Mouse (Mus musculus) spleen, adult 2 months (tissue): ENCODE measurements around the gene Sash1.

Experiments used
- CTCF ChIP-seq: fragments of 200-500 bp; IDR thresholded peaks from 2 replicates; pipeline ENCODE4 v1.5.1; 2011; ENCODE audit warnings: mild to moderate bottlenecking, inconsistent platforms; ENCODE audit not compliant: insufficient read depth, insufficient read length, insufficient replicate concordance; ENCODE audit errors: extremely low read depth
- POLR2A ChIP-seq: fragments of 200-500 bp; IDR thresholded peaks from 2 replicates; pipeline ENCODE4 v1.6.1; 2011; ENCODE audit warnings: low read depth, low read length, inconsistent platforms

GRCm38 (mm10) chr10:8785451-8786145 is 100.3 kb downstream of the Sash1 start:
- TF ChIP-seq CTCF (no peak), POLR2A (no peak)
